Mouse (Mus musculus): ENCODE results near the gene Sept9.

Sept9 gene

GRCm38 (mm10) chr11:117265981-117266905 lies 66.8 kb downstream of the Sept9 start:
- DNase-seq (ENCODE audit: low read depth, low spot score): no peak

GRCm38 (mm10) chr11:117266906-117267721 lies 67.7 kb downstream of the Sept9 start:
- DNase-seq (ENCODE audit: low read depth, low spot score): no peak

- DNase-seq (ENCODE audit: low read depth, low spot score): no peak
These were observed 68.4 kb downstream of the Sept9 start for GRCm38 (mm10) chr11:117267828-117268227.

- DNase-seq (ENCODE audit: low read depth, low spot score): no peak
These were observed 69.0 kb downstream of the Sept9 start for GRCm38 (mm10) chr11:117268304-117268956.

GRCm38 (mm10) chr11:117269053-117269702 lies 69.7 kb downstream of the Sept9 start:
- no peak for DNase-seq (ENCODE audit: low read depth, low spot score)

- DNase-seq (ENCODE audit: low read depth, low spot score): no peak
These were observed 70.5 kb downstream of the Sept9 start for GRCm38 (mm10) chr11:117269946-117270345.

GRCm38 (mm10) chr11:117274973-117275372 lies 75.5 kb downstream of the Sept9 start:
- no peak for DNase-seq (ENCODE audit: low read depth, low spot score)

- no peak for DNase-seq (ENCODE audit: low read depth, low spot score)
These were observed 76.5 kb downstream of the Sept9 start for GRCm38 (mm10) chr11:117275999-117276398.

GRCm38 (mm10) chr11:117276946-117277345 lies 77.5 kb downstream of the Sept9 start:
- DNase-seq (ENCODE audit: low read depth, low spot score): no peak

GRCm38 (mm10) chr11:117278113-117278512 lies 78.7 kb downstream of the Sept9 start:
- no peak for DNase-seq (ENCODE audit: low read depth, low spot score)

GRCm38 (mm10) chr11:117278514-117278913 lies 79.1 kb downstream of the Sept9 start:
- no peak for DNase-seq (ENCODE audit: low read depth, low spot score)

GRCm38 (mm10) chr11:117279993-117280392 lies 80.5 kb downstream of the Sept9 start:
- no peak for DNase-seq (ENCODE audit: low read depth, low spot score)

GRCm38 (mm10) chr11:117283048-117283888 lies 83.8 kb downstream of the Sept9 start:
- DNase-seq (ENCODE audit: low read depth, low spot score): no peak

- no peak for DNase-seq (ENCODE audit: low read depth, low spot score)
These were observed 84.5 kb downstream of the Sept9 start for GRCm38 (mm10) chr11:117283889-117284450.

GRCm38 (mm10) chr11:117284721-117285605 lies 85.5 kb downstream of the Sept9 start:
- DNase-seq (ENCODE audit: low read depth, low spot score): no peak

GRCm38 (mm10) chr11:117285606-117285931 lies 86.1 kb downstream of the Sept9 start:
- no peak for DNase-seq (ENCODE audit: low read depth, low spot score)

GRCm38 (mm10) chr11:117287792-117288191 lies 88.3 kb downstream of the Sept9 start:
- no peak for DNase-seq (ENCODE audit: low read depth, low spot score)

GRCm38 (mm10) chr11:117288765-117289164 lies 89.3 kb downstream of the Sept9 start:
- no peak for DNase-seq (ENCODE audit: low read depth, low spot score)

Data from telencephalon, adult 2 months (tissue).